Mouse (Mus musculus) lung, postnatal 0 days (tissue): ENCODE data around the gene Babam1. TPM values are rescaled to one million over a fixed set of nuclear protein-coding genes. Genes with fewer than 3 reads are reported as not detected.

Experiments used
- ATAC-seq: fragments of 200-750 bp; cut with Nextera tagmentation; 2 replicates; pipeline ENCODE4 v1.8.0; 2017; ENCODE audit warnings: moderate library complexity
- DNase-seq: peaks from one replicate; pipeline ENCODE4 v3.0.0-alpha.2; 2016; ENCODE audit warnings: low spot score
- H3K27ac ChIP-seq: fragments of 300-500 bp; sonication (generic); 2 replicates; pipeline ENCODE4 v1.5.1; 2014; ENCODE audit warnings: antibody characterized with exemption, mild to moderate bottlenecking, low read length, mixed read lengths
- H3K27me3 ChIP-seq: fragments of 300-500 bp; sonication (generic); replicated peaks from 2 replicates; pipeline ENCODE4 v1.6.1; 2014; ENCODE audit warnings: low read length, mixed read lengths; ENCODE audit not compliant: insufficient read depth
- H3K36me3 ChIP-seq: fragments of 300-500 bp; sonication (generic); 2 replicates; pipeline ENCODE4 v1.6.1; 2014; ENCODE audit warnings: low read length, mixed read lengths; ENCODE audit not compliant: insufficient read depth
- H3K4me1 ChIP-seq: fragments of 300-500 bp; sonication (generic); 2 replicates; pipeline ENCODE4 v1.6.1; 2014; ENCODE audit warnings: antibody characterized with exemption, low read depth, low read length, mixed read lengths; ENCODE audit not compliant: insufficient read depth
- H3K4me2 ChIP-seq: fragments of 300-500 bp; sonication (generic); replicated peaks from 2 replicates; pipeline ENCODE4 v1.6.1; 2014; ENCODE audit warnings: low read depth, mild to moderate bottlenecking, low read length, moderate library complexity, mixed read lengths
- H3K4me3 ChIP-seq: fragments of 300-500 bp; sonication (generic); 2 replicates; pipeline ENCODE4 v1.5.1; 2014; ENCODE audit warnings: low read depth, low read length
- H3K9ac ChIP-seq: fragments of 300-500 bp; sonication (generic); replicated peaks from 2 replicates; pipeline ENCODE4 v1.6.1; 2014; ENCODE audit warnings: low read depth, mild to moderate bottlenecking
- H3K9me3 ChIP-seq: fragments of 300-500 bp; sonication (generic); 2 replicates; pipeline ENCODE4 v1.6.1; 2016; ENCODE audit warnings: low read length, mixed read lengths
- CTCF ChIP-seq: IDR thresholded peaks from 2 replicates; pipeline ENCODE4 v1.5.1; 2016; ENCODE audit warnings: antibody characterized with exemption, mild to moderate bottlenecking
- EP300 ChIP-seq: IDR thresholded peaks from 2 replicates; pipeline ENCODE4 v1.6.1; 2016; ENCODE audit warnings: antibody characterized with exemption, mild to moderate bottlenecking, control low read depth
- WGBS: fragments of 180-500 bp; shearing (Covaris S2); extraction: QIAGEN DNeasy Blood & Tissue Kit; methylation state at CpG from one replicate; pipeline ENCODE4 v1.1.7; 2014; 5-methylcytosine and 5-hydroxymethylcytosine counted together
- polyA plus RNA-seq: library from polyadenylated mRNA; unstranded; fragments of >200 nt; fragmentation: Nextera tagmentation; extraction: Ambion mirVana; gene quantifications from 2 replicates; pipeline ENCODE4 v1.2.1, GENCODE M21; 2015

Gene Babam1
- polyA plus RNA-seq, 1 experiment from 2014 or later: 60.8 TPM

GRCm38 (mm10) chr8:71380178-71381171 lies 16.2 kb upstream of the Babam1 start:
- peak overlapping the region; percentile 94 for H3K27ac ChIP-seq
- under 1% methylated on average over 68 of the region's 72 CpGs for WGBS
- peaks cover 3% of the 10 kb centered on the region; the same call in 1 of the 2 replicates for H3K36me3 ChIP-seq
- H3K27me3 ChIP-seq: no peaks in the 10 kb centered on the region
- peak overlapping the region; percentile 93 for H3K4me3 ChIP-seq
- DNase-seq (no peak), ATAC-seq (no peak)
- TF ChIP-seq EP300 (no peak), CTCF (no peak)
- H3K9me3 ChIP-seq: no peaks in the 10 kb centered on the region
- peak overlapping the region; percentile 84 for H3K9ac ChIP-seq
- H3K4me2 ChIP-seq: peak overlapping the region; percentile 99
- H3K4me1 ChIP-seq: peaks cover 37% of the 10 kb centered on the region

- Histone ChIP-seq H3K9ac (peak within 1 kb of the TSS; percentile 84), H3K36me3 (0 out of 2 replicates have a peak, but pooled peaks cover 3% of the 10 kb centered on the region), H3K9me3 (no peaks in the 10 kb centered on the region), H3K27ac (peak within 1 kb of the TSS; percentile 94), H3K27me3 (no peaks in the 10 kb centered on the region), H3K4me2 (peak within 1 kb of the TSS; percentile 99), H3K4me1 (peaks cover 29% of the 10 kb centered on the region), H3K4me3 (peak within 1 kb of the TSS; percentile 93)
- WGBS: 5% methylated on average over 44 of the region's 89 CpGs
- DNase-seq (peak; percentile 72), ATAC-seq (peak; percentile 59)
- TF ChIP-seq CTCF (no peak; the same call in 1 of the 2 replicates), EP300 (no peak)
These were observed 15.2 kb upstream of the Babam1 start, which contains the start of gene Nr2f6 for GRCm38 (mm10) chr8:71381421-71381970. Gene Nr2f6 (minus strand): TSS chr8:71381960.

- ATAC-seq (peak; percentile 91), DNase-seq (peak; percentile 95)
- Histone ChIP-seq H3K4me1 (peaks cover 27% of the 10 kb centered on the region), H3K4me3 (peak overlapping the region; percentile 93), H3K36me3 (0 out of 2 replicates have a peak, but pooled peaks cover 3% of the 10 kb centered on the region), H3K4me2 (peak overlapping the region; percentile 99), H3K9ac (peak overlapping the region; percentile 84), H3K27me3 (no peaks in the 10 kb centered on the region), H3K27ac (peak overlapping the region; percentile 94), H3K9me3 (no peaks in the 10 kb centered on the region)
- WGBS: 4% methylated on average over 31 of the region's 80 CpGs
- TF ChIP-seq EP300: no peak
- no peak for TF ChIP-seq CTCF
These were observed 14.4 kb upstream of the Babam1 start for GRCm38 (mm10) chr8:71381971-71382961.

GRCm38 (mm10) chr8:71383396-71383795 lies 13.3 kb upstream of the Babam1 start:
- Histone ChIP-seq H3K4me3 (no peak overlapping the region), H3K9ac (no peak overlapping the region), H3K9me3 (no peaks in the 10 kb centered on the region), H3K27ac (peak overlapping the region; percentile 94), H3K4me2 (0 out of 2 replicates have a peak overlapping the region, but pooled peaks have one; percentile 9), H3K4me1 (peaks cover 27% of the 10 kb centered on the region), H3K36me3 (no peaks in the 10 kb centered on the region), H3K27me3 (no peaks in the 10 kb centered on the region)
- ATAC-seq (no peak), DNase-seq (no peak)
- TF ChIP-seq EP300 (no peak), CTCF (no peak)
- 33% methylated on average over 12 of the region's 12 CpGs for WGBS

GRCm38 (mm10) chr8:71383860-71384259 lies 12.8 kb upstream of the Babam1 start:
- no peak overlapping the region for H3K9ac ChIP-seq
- peaks cover 26% of the 10 kb centered on the region for H3K4me1 ChIP-seq
- peak; percentile 76 for DNase-seq
- no peaks in the 10 kb centered on the region for H3K36me3 ChIP-seq
- WGBS: 29% methylated on average over 3 of the region's 3 CpGs
- peak; percentile 30 for ATAC-seq
- H3K27me3 ChIP-seq: no peaks in the 10 kb centered on the region
- H3K27ac ChIP-seq: peak overlapping the region; percentile 94
- H3K4me2 ChIP-seq: no peak overlapping the region
- TF ChIP-seq EP300 (no peak), CTCF (no peak)
- H3K4me3 ChIP-seq: no peak overlapping the region
- H3K9me3 ChIP-seq: no peaks in the 10 kb centered on the region
